Mouse (Mus musculus): ENCODE results near the gene Pno1. TPM values are rescaled to one million over a fixed set of nuclear protein-coding genes. Genes with fewer than 3 reads are reported as not detected.
A peak's percentile ranks its signal among the peaks of the same experiment; 100 is the strongest.

Pno1 gene
- polyA plus RNA-seq, 1 experiment: 13.7 TPM

- no peak overlapping the region for H3K27ac ChIP-seq (ENCODE audit: insufficient read depth, low read length)
- peak overlapping the region; percentile 60 for H3K4me3 ChIP-seq (ENCODE audit: insufficient read depth, low read length)
- H3K4me1 ChIP-seq (ENCODE audit: control insufficient read depth, insufficient read depth, low read length): peaks cover 15% of the 10 kb centered on the region
- TF ChIP-seq POLR2A (IDR thresholded peaks at IDR 0.05; ENCODE audit: extremely low read depth, insufficient read depth, low read length) (no peak), CTCF (IDR thresholded peaks at IDR 0.05; ENCODE audit: extremely low read depth, insufficient read depth, low read length) (peak; percentile 58)
Measured at GRCm38 (mm10) chr11:17160242-17160641, 51.1 kb downstream of the Pno1 start.

GRCm38 (mm10) chr11:17159738-17160241 is 51.6 kb downstream of the Pno1 start:
- peak overlapping the region; percentile 60 for H3K4me3 ChIP-seq (ENCODE audit: insufficient read depth, low read length)
- H3K4me1 ChIP-seq (ENCODE audit: control insufficient read depth, insufficient read depth, low read length): peaks cover 14% of the 10 kb centered on the region
- H3K27ac ChIP-seq (ENCODE audit: insufficient read depth, low read length): peak overlapping the region; percentile 94
- TF ChIP-seq CTCF (IDR thresholded peaks at IDR 0.05; ENCODE audit: extremely low read depth, insufficient read depth, low read length) (no peak), POLR2A (IDR thresholded peaks at IDR 0.05; ENCODE audit: extremely low read depth, insufficient read depth, low read length) (no peak)

- Histone ChIP-seq H3K4me3 (ENCODE audit: insufficient read depth, low read length) (peak within 1 kb of the TSS; percentile 60), H3K4me1 (ENCODE audit: control insufficient read depth, insufficient read depth, low read length) (peaks cover 12% of the 10 kb centered on the region), H3K27ac (ENCODE audit: insufficient read depth, low read length) (peak within 1 kb of the TSS; percentile 96)
- TF ChIP-seq CTCF (IDR thresholded peaks at IDR 0.05; ENCODE audit: extremely low read depth, insufficient read depth, low read length): no peak
- peak; percentile 85; the same call in 1 of the 2 replicates for TF ChIP-seq POLR2A (IDR thresholded peaks at IDR 0.05; ENCODE audit: extremely low read depth, insufficient read depth, low read length)
Measured at GRCm38 (mm10) chr11:17158858-17159737, 52.3 kb downstream of the Pno1 start, which contains the start of gene Ppp3r1. Gene Ppp3r1 (plus strand): TSS chr11:17159263.

Other genes starting within 250 kb of the Pno1 start
- 114 and 115 TPM in 2 replicates for gene Cnrip1, start 160.0 kb downstream of the Pno1 start, polyA plus RNA-seq (2012; rRNA removed)
- 6.2 and 7.2 TPM in 2 replicates for gene Plek, start 159.2 kb downstream of the Pno1 start, polyA plus RNA-seq (2012; rRNA removed)
- gene Ppp3r1, start 52.3 kb downstream of the Pno1 start, polyA plus RNA-seq (2012; rRNA removed): 506 and 535 TPM in 2 replicates
- 6.7 and 7.7 TPM in 2 replicates for gene Wdr92, start 29.5 kb downstream of the Pno1 start, polyA plus RNA-seq (2012; rRNA removed)
- gene C1d, start 46.0 kb upstream of the Pno1 start, polyA plus RNA-seq (2012; rRNA removed): 26.7 and 34.0 TPM in 2 replicates